Mouse (Mus musculus): ENCODE results near the gene Adamts12. TPM values are rescaled to one million over a fixed set of nuclear protein-coding genes. Genes with fewer than 3 reads are reported as not detected.

Adamts12 gene
- polyA plus RNA-seq (2015; fragmentation: Nextera tagmentation; extraction: Ambion mirVana): 0.72 and 0.92 TPM in 2 replicates

DNA sequence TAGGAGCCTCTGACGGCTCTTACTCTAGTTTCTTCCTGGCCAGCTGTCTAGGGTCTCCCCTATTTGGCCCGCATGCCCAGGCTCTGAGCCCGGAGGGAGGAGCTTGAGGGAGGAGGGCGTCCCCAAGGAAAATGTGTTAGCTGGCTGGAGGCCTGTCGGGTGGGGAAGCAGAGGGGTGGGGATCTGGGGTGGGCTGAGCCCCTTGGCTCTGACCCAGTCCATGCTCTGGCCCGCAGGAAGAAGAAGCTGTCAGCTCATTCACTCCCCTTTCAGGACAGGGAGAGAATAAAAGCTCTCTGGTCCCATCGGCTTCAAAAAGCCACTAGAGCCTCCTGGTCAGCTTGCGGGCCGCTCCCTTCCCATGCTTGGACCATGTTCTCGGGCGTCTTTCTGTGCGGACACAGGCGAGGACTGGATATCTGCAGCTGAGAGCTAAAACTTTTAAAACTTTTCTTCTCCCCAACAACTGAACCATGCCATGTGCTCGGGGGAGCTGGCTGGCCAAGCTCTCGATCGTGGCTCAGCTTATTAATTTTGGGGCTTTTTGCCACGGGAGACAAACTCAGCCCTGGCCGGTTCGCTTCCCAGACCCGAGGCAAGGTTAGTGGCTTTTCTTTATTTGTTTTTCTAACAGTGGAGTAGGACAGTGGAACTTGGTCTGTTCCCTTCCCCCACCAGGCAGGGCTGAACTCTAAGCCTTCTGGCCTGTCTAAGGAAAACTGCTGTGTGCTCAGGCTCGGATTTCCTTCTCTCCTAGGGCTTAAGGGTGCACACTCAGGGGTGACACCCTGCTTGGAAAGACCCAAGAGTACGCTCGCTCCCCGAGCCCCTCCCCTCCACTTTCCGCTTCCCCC is at the start of gene Adamts12:
Gene Adamts12, plus strand, starts transcription at position 233 of the 854 bp plus-strand sequence.
- peak within 1 kb of the TSS; percentile 28 for H3K4me3 ChIP-seq
- no peak within 1 kb of the TSS; the same call in 1 of the 2 replicates for H3K27ac ChIP-seq
- H3K4me2 ChIP-seq: peak within 1 kb of the TSS; percentile 58
- WGBS: 3% methylated on average over 24 of the region's 25 CpGs
- H3K27me3 ChIP-seq: no peaks in the 10 kb centered on the region
- H3K9ac ChIP-seq: peak within 1 kb of the TSS; percentile 10; the same call in 1 of the 2 replicates
- no peaks in the 10 kb centered on the region for H3K9me3 ChIP-seq (replicated peaks)
- H3K4me1 ChIP-seq: peaks cover 27% of the 10 kb centered on the region
- H3K36me3 ChIP-seq (ENCODE audit: poor library complexity, severe bottlenecking): no peaks in the 10 kb centered on the region
- peak; percentile 89 for ATAC-seq

DNA sequence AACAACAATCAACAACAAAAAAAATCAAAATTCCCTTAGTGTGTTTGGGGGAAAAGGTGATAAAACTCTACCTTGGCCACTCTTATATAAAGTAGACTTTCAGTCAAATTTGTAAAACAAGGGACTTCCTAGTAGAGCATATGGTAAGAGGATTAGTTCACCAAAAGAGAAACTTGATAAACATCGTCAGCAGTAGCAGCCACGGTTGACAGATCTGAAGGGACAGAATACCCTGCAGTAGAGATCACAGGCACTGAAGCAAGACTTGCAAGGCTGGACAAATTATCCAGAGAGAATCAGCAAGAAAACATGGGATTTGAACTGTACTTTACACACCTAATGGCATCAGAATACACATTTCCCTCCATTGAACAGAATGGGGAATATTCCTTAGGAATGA is 49.7 kb upstream of the Adamts12 start:
- Histone ChIP-seq H3K4me3 (no peak overlapping the region), H3K36me3 (ENCODE audit: poor library complexity, severe bottlenecking) (no peaks in the 10 kb centered on the region), H3K9me3 (replicated peaks) (no peaks in the 10 kb centered on the region), H3K9ac (no peak overlapping the region), H3K4me2 (no peak overlapping the region), H3K4me1 (no peaks in the 10 kb centered on the region), H3K27ac (no peak overlapping the region), H3K27me3 (no peaks in the 10 kb centered on the region)
- 43% methylated on average over 2 of the region's 2 CpGs for WGBS
- ATAC-seq: no peak

DNA sequence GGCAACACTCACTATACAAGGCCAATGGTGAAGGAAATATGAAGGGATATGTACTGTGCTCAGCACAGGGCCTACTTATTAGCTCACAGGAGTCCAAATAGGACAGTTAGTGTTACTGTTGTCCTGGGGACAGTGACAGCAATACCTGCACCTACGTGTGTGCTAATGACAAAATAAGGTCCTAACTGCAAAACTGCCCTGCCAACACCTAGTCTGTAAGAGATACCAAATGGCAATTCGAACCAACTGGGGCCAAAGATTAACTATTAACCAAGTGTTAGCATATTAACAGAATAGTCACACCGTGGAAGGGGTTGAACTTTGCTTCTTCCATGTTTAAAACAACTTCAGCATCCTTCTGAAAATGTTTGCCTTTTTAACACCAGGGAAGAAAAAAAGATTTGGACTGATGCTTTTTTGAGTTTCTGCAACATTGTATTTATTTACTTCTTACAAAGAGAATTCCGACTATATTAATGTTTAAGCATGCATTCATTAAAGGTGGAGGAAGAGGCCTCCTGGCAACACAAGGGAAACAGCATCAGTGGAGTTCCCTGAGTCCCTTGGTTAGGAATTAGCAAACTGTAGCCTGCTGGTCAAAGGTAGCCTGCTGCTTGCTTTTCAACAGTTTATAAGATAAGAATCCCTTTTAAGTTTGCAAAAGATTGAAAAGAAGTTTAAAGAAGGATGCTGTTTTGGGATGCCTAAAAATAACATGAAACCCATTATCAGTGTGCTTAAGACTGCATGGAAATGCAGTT is 37.6 kb upstream of the Adamts12 start:
- Histone ChIP-seq H3K9ac (no peak overlapping the region), H3K9me3 (replicated peaks) (no peaks in the 10 kb centered on the region), H3K4me2 (no peak overlapping the region), H3K4me3 (no peak overlapping the region), H3K36me3 (ENCODE audit: poor library complexity, severe bottlenecking) (no peaks in the 10 kb centered on the region), H3K27ac (no peak overlapping the region), H3K27me3 (no peaks in the 10 kb centered on the region), H3K4me1 (no peaks in the 10 kb centered on the region)
- WGBS: 79% methylated on average over 4 of the region's 4 CpGs
- no peak for ATAC-seq

DNA sequence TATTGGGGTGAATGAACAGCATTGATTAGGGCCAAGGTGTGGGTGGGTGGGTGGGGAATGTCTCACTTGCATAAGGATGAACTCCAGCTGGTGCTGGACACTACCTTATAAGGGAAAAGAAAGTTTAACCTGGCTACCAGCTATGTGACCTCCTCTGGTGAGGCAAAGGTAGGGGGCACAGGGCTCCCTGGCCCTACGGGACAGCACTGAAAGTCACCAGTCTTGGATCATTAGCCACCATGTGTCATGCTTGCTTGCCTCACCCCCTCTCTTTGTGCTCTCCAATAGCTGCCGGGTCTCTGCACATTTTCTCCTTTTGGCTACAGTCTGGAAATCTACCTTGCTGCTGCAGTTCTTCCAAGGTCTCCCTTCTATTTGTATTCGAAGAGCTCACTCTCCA is 34.4 kb upstream of the Adamts12 start:
- Histone ChIP-seq H3K4me2 (no peak overlapping the region), H3K27ac (no peak overlapping the region), H3K36me3 (ENCODE audit: poor library complexity, severe bottlenecking) (no peaks in the 10 kb centered on the region), H3K9me3 (replicated peaks) (no peaks in the 10 kb centered on the region), H3K4me3 (no peak overlapping the region), H3K9ac (no peak overlapping the region), H3K4me1 (no peaks in the 10 kb centered on the region), H3K27me3 (peaks cover 15% of the 10 kb centered on the region)
- 82% methylated on average over 3 of the region's 3 CpGs for WGBS
- ATAC-seq: no peak

DNA sequence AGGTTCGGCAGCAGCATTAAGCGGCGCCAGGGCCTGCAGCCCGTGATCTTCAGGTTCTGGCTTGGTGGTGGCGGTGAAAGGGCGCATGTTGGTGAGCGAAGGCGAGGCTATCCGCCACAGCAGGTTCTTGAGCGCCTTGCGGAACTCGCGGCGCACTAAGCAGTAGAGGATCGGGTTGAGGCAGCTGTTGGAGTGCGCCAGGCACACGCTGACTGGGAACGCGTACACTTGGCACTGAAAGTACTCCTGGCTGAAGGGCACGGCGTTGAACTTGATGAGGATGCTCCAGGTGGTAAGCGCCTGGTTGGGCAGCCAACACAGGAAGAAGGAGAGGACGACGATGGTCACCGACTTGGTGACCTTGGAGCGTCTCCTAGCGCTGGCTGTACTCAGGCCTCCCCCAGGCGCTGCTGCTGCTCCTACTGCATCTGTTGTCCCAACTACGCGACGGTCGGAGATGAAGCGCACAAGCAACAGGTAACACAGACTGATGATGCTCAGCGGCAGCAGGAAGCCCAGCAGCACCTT is 28.6 kb upstream of the Adamts12 start:
- WGBS: 6% methylated on average over 34 of the region's 34 CpGs
- peak overlapping the region; percentile 62 for H3K4me2 ChIP-seq
- no peak overlapping the region for H3K27ac ChIP-seq
- peak; percentile 44; the same call in 1 of the 2 replicates for ATAC-seq
- H3K36me3 ChIP-seq (ENCODE audit: poor library complexity, severe bottlenecking): no peaks in the 10 kb centered on the region
- H3K4me3 ChIP-seq: peak overlapping the region; percentile 31
- H3K4me1 ChIP-seq: peaks cover 19% of the 10 kb centered on the region
- peaks cover 47% of the 10 kb centered on the region for H3K27me3 ChIP-seq
- H3K9ac ChIP-seq: no peak overlapping the region
- H3K9me3 ChIP-seq (replicated peaks): no peaks in the 10 kb centered on the region

DNA sequence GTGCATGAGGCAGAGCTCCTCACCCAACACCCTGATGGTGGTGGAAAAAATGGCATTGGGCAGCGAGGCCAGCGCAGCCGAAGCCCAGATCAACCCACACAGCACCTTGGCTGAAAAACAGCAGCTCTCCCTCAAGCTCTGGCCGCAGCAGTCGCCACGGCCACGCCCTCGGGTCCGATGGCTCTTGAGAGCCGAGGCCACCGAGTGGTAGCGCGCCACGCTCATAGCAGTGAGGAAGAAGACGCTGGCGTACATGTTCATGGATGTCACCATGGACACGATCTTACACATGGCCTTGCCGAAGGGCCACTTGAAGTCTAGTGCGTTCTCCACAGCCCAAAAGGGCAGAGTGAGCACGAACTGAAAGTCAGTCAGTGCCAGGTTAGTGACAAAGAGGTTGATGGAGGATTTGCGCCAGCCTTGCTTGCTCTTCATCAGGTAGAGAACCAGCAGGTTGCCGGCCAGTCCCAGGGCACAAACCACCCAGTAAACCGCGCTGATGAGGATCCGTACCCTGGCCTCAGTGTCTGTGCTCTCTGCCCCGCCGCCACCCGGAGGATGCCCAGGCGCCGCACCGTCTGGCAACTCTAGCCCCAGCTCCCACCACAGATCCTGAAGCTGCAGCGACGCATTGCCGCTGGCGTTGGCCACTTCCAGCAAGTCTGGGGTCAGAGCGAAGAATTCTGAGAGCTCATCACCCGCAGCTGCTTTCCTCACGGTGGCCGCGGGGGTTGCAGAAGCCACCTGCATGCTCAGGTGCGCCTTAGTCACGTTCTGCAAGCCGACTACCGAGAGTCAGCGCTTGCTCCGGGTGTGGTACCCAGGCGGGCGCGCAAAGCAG is 27.8 kb upstream of the Adamts12 start:
- no peaks in the 10 kb centered on the region for H3K36me3 ChIP-seq (ENCODE audit: poor library complexity, severe bottlenecking)
- 0 out of 2 replicates have a peak, but pooled peaks have one; percentile 15 for ATAC-seq
- no peak overlapping the region for H3K27ac ChIP-seq
- H3K4me2 ChIP-seq: peak overlapping the region; percentile 62
- H3K27me3 ChIP-seq: peaks cover 47% of the 10 kb centered on the region
- H3K9ac ChIP-seq: peak overlapping the region; percentile 16; the same call in 1 of the 2 replicates
- 3% methylated on average over 49 of the region's 49 CpGs for WGBS
- H3K4me3 ChIP-seq: peak overlapping the region; percentile 31
- no peaks in the 10 kb centered on the region for H3K9me3 ChIP-seq (replicated peaks)
- H3K4me1 ChIP-seq: peaks cover 19% of the 10 kb centered on the region

DNA sequence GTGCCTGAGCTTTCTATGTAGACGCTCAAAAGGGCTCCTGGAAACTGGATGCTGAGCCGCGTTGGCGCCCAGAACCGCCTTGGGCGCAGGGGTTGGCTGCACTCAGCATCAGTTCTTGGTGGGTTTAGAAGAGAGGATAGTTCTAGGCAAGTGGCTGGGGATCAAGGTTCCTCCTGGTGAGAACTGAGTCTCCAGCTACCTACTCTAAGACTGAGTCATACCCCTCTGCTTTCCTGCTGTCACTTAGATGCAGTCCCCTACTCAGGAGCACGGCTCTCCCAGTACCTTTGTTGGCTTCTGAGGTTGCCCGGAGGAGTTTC is 27.3 kb upstream of the Adamts12 start:
- no peak overlapping the region for H3K9ac ChIP-seq
- peak; percentile 23; the same call in 1 of the 2 replicates for ATAC-seq
- no peak overlapping the region for H3K27ac ChIP-seq
- H3K36me3 ChIP-seq (ENCODE audit: poor library complexity, severe bottlenecking): no peaks in the 10 kb centered on the region
- no peaks in the 10 kb centered on the region for H3K9me3 ChIP-seq (replicated peaks)
- 3% methylated on average over 8 of the region's 8 CpGs for WGBS
- peaks cover 19% of the 10 kb centered on the region for H3K4me1 ChIP-seq
- peak overlapping the region; percentile 31 for H3K4me3 ChIP-seq
- peak overlapping the region; percentile 62 for H3K4me2 ChIP-seq
- peaks cover 47% of the 10 kb centered on the region for H3K27me3 ChIP-seq

DNA sequence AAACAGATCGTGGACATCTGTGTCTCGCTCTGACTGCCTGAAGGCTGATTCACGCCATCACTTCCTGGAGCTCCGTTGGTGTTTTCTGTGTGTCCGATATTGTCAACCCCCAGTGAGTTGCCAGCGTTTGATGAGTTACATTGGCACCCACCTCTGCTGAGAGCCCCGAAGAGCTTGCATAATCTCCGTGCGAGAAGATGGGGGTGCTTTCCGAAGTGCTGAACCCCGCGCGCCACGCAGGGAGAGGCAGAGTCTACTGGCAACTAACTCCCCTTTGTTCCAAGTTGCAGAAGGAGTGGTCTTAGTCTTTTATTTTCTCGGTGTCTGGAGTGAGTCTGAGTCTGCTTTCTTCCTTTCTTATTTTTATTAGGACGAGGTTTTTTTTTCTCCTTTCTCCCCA is 26.9 kb upstream of the Adamts12 start, which contains the start of gene Rxfp3:
Gene Rxfp3, minus strand, starts transcription at position 281 of the 400 bp plus-strand sequence.
- WGBS: 2% methylated on average over 16 of the region's 16 CpGs
- H3K9me3 ChIP-seq (replicated peaks): no peaks in the 10 kb centered on the region
- 0 out of 2 replicates have a peak within 1 kb of the TSS, but pooled peaks have one; percentile 18 for H3K9ac ChIP-seq
- peak within 1 kb of the TSS; percentile 31 for H3K4me3 ChIP-seq
- ATAC-seq: no peak
- no peak within 1 kb of the TSS for H3K27ac ChIP-seq
- peak within 1 kb of the TSS; percentile 62 for H3K4me2 ChIP-seq
- peaks cover 47% of the 10 kb centered on the region for H3K27me3 ChIP-seq
- no peaks in the 10 kb centered on the region for H3K36me3 ChIP-seq (ENCODE audit: poor library complexity, severe bottlenecking)
- H3K4me1 ChIP-seq: peaks cover 19% of the 10 kb centered on the region

DNA sequence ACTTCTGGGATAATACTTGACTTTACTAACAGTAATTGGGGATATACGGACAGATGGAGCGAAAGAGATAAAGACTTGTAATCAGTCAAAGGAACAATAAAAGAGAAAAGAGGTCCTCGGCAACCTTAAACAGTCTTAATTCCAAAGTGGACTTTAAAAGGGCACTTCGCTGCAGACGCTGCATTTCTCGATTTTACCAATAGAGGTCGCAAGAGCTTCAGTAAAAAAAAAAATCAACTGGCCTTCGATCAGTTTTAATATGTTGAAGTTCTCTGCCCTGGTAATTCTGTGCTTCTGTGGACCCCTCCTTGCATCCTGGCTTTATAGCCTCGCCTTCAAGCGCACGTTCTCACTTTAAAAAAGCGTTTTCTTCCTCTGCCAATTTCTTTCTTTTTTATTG is 26.1 kb upstream of the Adamts12 start:
- Histone ChIP-seq H3K36me3 (ENCODE audit: poor library complexity, severe bottlenecking) (no peaks in the 10 kb centered on the region), H3K9me3 (replicated peaks) (no peaks in the 10 kb centered on the region), H3K9ac (no peak overlapping the region), H3K27ac (no peak overlapping the region), H3K4me3 (no peak overlapping the region), H3K4me1 (peaks cover 19% of the 10 kb centered on the region), H3K27me3 (peaks cover 47% of the 10 kb centered on the region), H3K4me2 (no peak overlapping the region)
- no peak for ATAC-seq
- 1% methylated on average over 12 of the region's 12 CpGs for WGBS

DNA sequence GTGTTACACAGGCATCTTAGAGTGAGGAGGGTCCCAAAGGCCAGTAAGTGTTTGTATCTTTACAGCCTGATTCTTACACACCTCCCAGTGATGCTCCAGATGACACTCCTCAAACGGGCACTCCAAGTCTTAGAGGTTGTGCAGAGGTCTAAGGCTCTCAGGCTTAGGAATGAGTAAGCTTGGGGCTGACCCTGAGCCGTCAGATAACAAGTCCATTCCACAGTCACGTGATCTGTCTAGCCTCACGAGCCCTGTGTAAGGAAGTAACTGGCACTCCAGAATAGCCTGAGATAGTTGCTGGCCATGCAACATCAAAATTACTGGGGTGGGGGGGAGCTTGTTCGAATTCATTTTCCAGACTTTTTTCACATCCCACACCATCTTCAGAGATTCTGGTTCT is 24.5 kb upstream of the Adamts12 start:
- Histone ChIP-seq H3K9me3 (replicated peaks) (no peaks in the 10 kb centered on the region), H3K36me3 (ENCODE audit: poor library complexity, severe bottlenecking) (no peaks in the 10 kb centered on the region), H3K27me3 (peaks cover 34% of the 10 kb centered on the region), H3K4me1 (peaks cover 19% of the 10 kb centered on the region), H3K4me2 (no peak overlapping the region), H3K4me3 (no peak overlapping the region), H3K27ac (no peak overlapping the region), H3K9ac (no peak overlapping the region)
- ATAC-seq: no peak
- WGBS: 75% methylated on average over 5 of the region's 5 CpGs

DNA sequence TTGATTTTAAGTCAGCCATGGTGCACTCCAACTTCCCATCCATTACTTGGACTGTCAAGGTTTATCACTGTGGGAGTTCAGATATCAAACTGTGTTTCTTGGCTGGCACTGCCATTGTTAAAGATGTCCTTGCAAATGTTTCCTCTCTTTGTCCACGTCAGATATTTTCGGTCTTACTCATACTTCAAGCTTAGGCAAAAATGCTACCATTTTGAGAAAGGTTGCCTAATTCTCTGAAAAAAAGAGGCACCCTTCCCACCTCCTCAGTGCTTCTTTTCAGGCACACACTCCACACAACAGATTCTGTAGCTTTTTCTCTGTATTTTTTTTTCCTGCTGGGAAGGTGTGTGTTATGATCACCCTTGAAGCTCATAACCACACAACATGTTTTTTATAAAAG is 23.4 kb upstream of the Adamts12 start:
- no peak overlapping the region for H3K9ac ChIP-seq
- no peak overlapping the region for H3K27ac ChIP-seq
- H3K9me3 ChIP-seq (replicated peaks): no peaks in the 10 kb centered on the region
- H3K36me3 ChIP-seq (ENCODE audit: poor library complexity, severe bottlenecking): no peaks in the 10 kb centered on the region
- peaks cover 13% of the 10 kb centered on the region for H3K4me1 ChIP-seq
- H3K4me2 ChIP-seq: no peak overlapping the region
- H3K27me3 ChIP-seq: peaks cover 22% of the 10 kb centered on the region
- ATAC-seq: no peak
- no peak overlapping the region for H3K4me3 ChIP-seq
- WGBS: 89% methylated on average over 2 of the region's 2 CpGs

All from forebrain, embryonic 13.5 days (tissue).